Mouse (Mus musculus) cortical plate, adult 2 months (tissue): ENCODE results near the gene Gm49378.

Experiments
- CTCF ChIP-seq: fragments of 200-500 bp; IDR thresholded peaks from 2 replicates; pipeline ENCODE4 v1.5.1; 2011; ENCODE audit warnings: mild to moderate bottlenecking, control low read depth, low read length; ENCODE audit not compliant: insufficient read depth; ENCODE audit errors: extremely low read depth
- POLR2A ChIP-seq: fragments of 200-500 bp; IDR thresholded peaks from 2 replicates; pipeline ENCODE4 v1.6.1; 2011; ENCODE audit warnings: mild to moderate bottlenecking, low read length, control low read depth; ENCODE audit not compliant: insufficient read depth; ENCODE audit errors: extremely low read depth

- TF ChIP-seq CTCF: no peak
- no peak for TF ChIP-seq POLR2A
Measured at GRCm38 (mm10) chr14:55584303-55584701, 53.4 kb downstream of the Gm49378 start.
